Mouse (Mus musculus) forebrain, embryonic 14.5 days (tissue): ENCODE data around the gene Thy1. TPM values are rescaled to one million over a fixed set of nuclear protein-coding genes. Genes with fewer than 3 reads are reported as not detected.

Experiments used
- ATAC-seq: fragments of 200-750 bp; cut with Nextera tagmentation; 2 replicates; pipeline ENCODE4 v1.8.0; 2017; ENCODE audit warnings: mild to moderate bottlenecking, moderate library complexity
- DNase-seq: peaks from one replicate; pipeline ENCODE4 v3.0.0-alpha.2; 2015; ENCODE audit warnings: low spot score
- H3K27ac ChIP-seq: fragments of 300-500 bp; sonication (generic); 2 replicates; pipeline ENCODE4 v1.5.1; 2014; ENCODE audit warnings: low read depth, mild to moderate bottlenecking, control low read depth, low read length, moderate library complexity
- H3K27me3 ChIP-seq: fragments of 300-500 bp; sonication (generic); replicated peaks from 2 replicates; pipeline ENCODE4 v1.6.1; 2014; ENCODE audit warnings: low read length, control low read depth, mixed read lengths; ENCODE audit not compliant: control insufficient read depth, insufficient read depth
- H3K36me3 ChIP-seq: fragments of 300-500 bp; sonication (generic); 2 replicates; pipeline ENCODE4 v1.6.1; 2014; ENCODE audit warnings: low read length, control low read depth; ENCODE audit not compliant: control insufficient read depth, insufficient read depth
- H3K4me1 ChIP-seq: fragments of 300-500 bp; sonication (generic); 2 replicates; pipeline ENCODE4 v1.6.1; 2014; ENCODE audit warnings: antibody characterized with exemption, low read length, control low read depth; ENCODE audit not compliant: control insufficient read depth, insufficient read depth
- H3K4me2 ChIP-seq: fragments of 300-500 bp; sonication (generic); 2 replicates; pipeline ENCODE4 v1.6.1; 2014; ENCODE audit warnings: mild to moderate bottlenecking, control low read depth, low read length
- H3K4me3 ChIP-seq: fragments of 300-500 bp; sonication (generic); 2 replicates; pipeline ENCODE4 v1.5.1; 2014; ENCODE audit warnings: low read depth, low read length, control low read depth
- H3K9ac ChIP-seq: fragments of 300-500 bp; sonication (generic); 2 replicates; pipeline ENCODE4 v1.6.1; 2014; ENCODE audit warnings: mild to moderate bottlenecking, low read length, control low read depth, moderate library complexity
- H3K9me3 ChIP-seq: fragments of 300-500 bp; sonication (generic); replicated peaks from 2 replicates; pipeline ENCODE4 v1.6.1; 2016; ENCODE audit warnings: low read length, control low read depth, mixed read lengths; ENCODE audit not compliant: control insufficient read depth
- WGBS: fragments of 180-500 bp; shearing (Covaris S2); extraction: QIAGEN DNeasy Blood & Tissue Kit; methylation state at CpG from one replicate; pipeline ENCODE4 v1.1.7; 2014; 5-methylcytosine and 5-hydroxymethylcytosine counted together
- polyA plus RNA-seq: library from polyadenylated mRNA; unstranded; fragments of >200 nt; fragmentation: Nextera tagmentation; extraction: Ambion mirVana; gene quantifications from 2 replicates; pipeline ENCODE4 v1.2.1, GENCODE M21; 2014

The Thy1 gene
- polyA plus RNA-seq, 1 experiment from 2014 or later: 3.6 TPM

- no peaks in the 10 kb centered on the region for H3K9me3 ChIP-seq
- 72% methylated on average over 24 of the region's 24 CpGs for WGBS
- no peak overlapping the region for H3K27ac ChIP-seq
- no peak overlapping the region for H3K4me2 ChIP-seq
- no peaks in the 10 kb centered on the region for H3K27me3 ChIP-seq
- H3K36me3 ChIP-seq: 0 out of 2 replicates have a peak, but pooled peaks cover 2% of the 10 kb centered on the region
- DNase-seq: no peak
- peaks cover 28% of the 10 kb centered on the region for H3K4me1 ChIP-seq
- ATAC-seq: no peak
- H3K9ac ChIP-seq: peak overlapping the region; percentile 3; the same call in 1 of the 2 replicates
- no peak overlapping the region for H3K4me3 ChIP-seq
Measured at GRCm38 (mm10) chr9:44075276-44075995, 32.3 kb downstream of the Thy1 start.

GRCm38 (mm10) chr9:44075996-44076763 lies 33.0 kb downstream of the Thy1 start:
- peaks cover 30% of the 10 kb centered on the region for H3K4me1 ChIP-seq
- 67% methylated on average over 16 of the region's 16 CpGs for WGBS

GRCm38 (mm10) chr9:44076764-44077120 lies 33.6 kb downstream of the Thy1 start:
- DNase-seq (peak; percentile 78), ATAC-seq (no peak)
- H3K4me2 ChIP-seq: no peak overlapping the region
- no peaks in the 10 kb centered on the region for H3K9me3 ChIP-seq
- H3K27ac ChIP-seq: no peak overlapping the region
- H3K4me3 ChIP-seq: no peak overlapping the region
- H3K4me1 ChIP-seq: peaks cover 28% of the 10 kb centered on the region
- H3K27me3 ChIP-seq: no peaks in the 10 kb centered on the region
- no peak overlapping the region for H3K9ac ChIP-seq
- 8% methylated on average over 5 of the region's 5 CpGs for WGBS
- 0 out of 2 replicates have a peak, but pooled peaks cover 2% of the 10 kb centered on the region for H3K36me3 ChIP-seq

More at GRCm38 (mm10) chr9:44075996-44076763, 33.0 kb downstream of the Thy1 start:
- Histone ChIP-seq H3K27ac (no peak overlapping the region), H3K9me3 (no peaks in the 10 kb centered on the region), H3K27me3 (no peaks in the 10 kb centered on the region), H3K4me2 (no peak overlapping the region), H3K36me3 (0 out of 2 replicates have a peak, but pooled peaks cover 2% of the 10 kb centered on the region), H3K4me3 (no peak overlapping the region), H3K9ac (no peak overlapping the region)
- DNase-seq: no peak
- no peak for ATAC-seq

GRCm38 (mm10) chr9:44077266-44077910 lies 34.2 kb downstream of the Thy1 start:
- Histone ChIP-seq H3K4me1 (peaks cover 21% of the 10 kb centered on the region), H3K9ac (no peak overlapping the region), H3K4me3 (no peak overlapping the region), H3K4me2 (no peak overlapping the region), H3K36me3 (0 out of 2 replicates have a peak, but pooled peaks cover 2% of the 10 kb centered on the region), H3K27me3 (no peaks in the 10 kb centered on the region), H3K9me3 (no peaks in the 10 kb centered on the region), H3K27ac (no peak overlapping the region)
- 88% methylated on average over 11 of the region's 11 CpGs for WGBS
- ATAC-seq (no peak), DNase-seq (no peak)

- peaks cover 15% of the 10 kb centered on the region for H3K4me1 ChIP-seq
- ATAC-seq (no peak), DNase-seq (no peak)
- H3K4me3 ChIP-seq: no peak overlapping the region
- no peak overlapping the region for H3K4me2 ChIP-seq
- no peaks in the 10 kb centered on the region for H3K27me3 ChIP-seq
- H3K9ac ChIP-seq: no peak overlapping the region
- no peaks in the 10 kb centered on the region for H3K9me3 ChIP-seq
- 85% methylated on average over 10 of the region's 10 CpGs for WGBS
- H3K27ac ChIP-seq: no peak overlapping the region
- 0 out of 2 replicates have a peak, but pooled peaks cover 2% of the 10 kb centered on the region for H3K36me3 ChIP-seq
Measured at GRCm38 (mm10) chr9:44078136-44078797, 35.1 kb downstream of the Thy1 start.

- peaks cover 19% of the 10 kb centered on the region for H3K4me1 ChIP-seq
- H3K27ac ChIP-seq: no peak overlapping the region
- no peak overlapping the region for H3K4me3 ChIP-seq
- WGBS: 16% methylated on average over 14 of the region's 16 CpGs
- ATAC-seq (peak; percentile 73), DNase-seq (peak; percentile 80)
- no peak overlapping the region for H3K4me2 ChIP-seq
- H3K9me3 ChIP-seq: no peaks in the 10 kb centered on the region
- H3K9ac ChIP-seq: no peak overlapping the region
- H3K36me3 ChIP-seq: 0 out of 2 replicates have a peak, but pooled peaks cover 2% of the 10 kb centered on the region
- H3K27me3 ChIP-seq: 0 out of 2 replicates have a peak, but pooled peaks cover 3% of the 10 kb centered on the region
Measured at GRCm38 (mm10) chr9:44078955-44079756, 36.0 kb downstream of the Thy1 start.

- Histone ChIP-seq H3K4me3 (no peak overlapping the region), H3K27me3 (0 out of 2 replicates have a peak, but pooled peaks cover 4% of the 10 kb centered on the region), H3K4me1 (peaks cover 27% of the 10 kb centered on the region), H3K4me2 (no peak overlapping the region), H3K9me3 (no peaks in the 10 kb centered on the region), H3K27ac (no peak overlapping the region), H3K36me3 (0 out of 2 replicates have a peak, but pooled peaks cover 2% of the 10 kb centered on the region), H3K9ac (no peak overlapping the region)
- no peak for DNase-seq
- ATAC-seq: no peak
- WGBS: 86% methylated on average over 10 of the region's 10 CpGs
Measured at GRCm38 (mm10) chr9:44079997-44080780, 37.0 kb downstream of the Thy1 start.
